Mouse (Mus musculus) megakaryocyte-erythroid progenitor cell, adult 5-6 weeks (primary cell): ENCODE results near the gene Trim30a. TPM values are rescaled to one million over a fixed set of nuclear protein-coding genes. Genes with fewer than 3 reads are reported as not detected.
"Not testable (repeated sequence)": the region's sequence is repeated elsewhere in the genome, so short reads cannot be mapped to it uniquely, and the experiment has no call there.

ENCODE experiments used
- ATAC-seq: replicated peaks from 2 replicates; pipeline ENCODE4 v1.8.0; 2016; ENCODE audit warnings: mild to moderate bottlenecking, inconsistent platforms; ENCODE audit not compliant: severe bottlenecking, poor library complexity, low FRiP score, low TSS enrichment
- total RNA-seq, 2 experiments: library from RNA; stranded (forward) in 1 of 2; stranded (reverse) in 1 of 2; fragments of 200-1000, 215-1000 nt in 1 of 2; fragments of >200 nt in 1 of 2; fragmentation: Nextera tagmentation in 1 of 2; gene quantifications; 2 replicates each; pipeline ENCODE4 v1.2.3; 2014 to 2017

Trim30a gene
- total RNA-seq (2014; fragmentation: Nextera tagmentation) (12.1 and 18.8 TPM in 2 replicates), total RNA-seq (2017) (16.0 and 17.6 TPM in 2 replicates)

DNA sequence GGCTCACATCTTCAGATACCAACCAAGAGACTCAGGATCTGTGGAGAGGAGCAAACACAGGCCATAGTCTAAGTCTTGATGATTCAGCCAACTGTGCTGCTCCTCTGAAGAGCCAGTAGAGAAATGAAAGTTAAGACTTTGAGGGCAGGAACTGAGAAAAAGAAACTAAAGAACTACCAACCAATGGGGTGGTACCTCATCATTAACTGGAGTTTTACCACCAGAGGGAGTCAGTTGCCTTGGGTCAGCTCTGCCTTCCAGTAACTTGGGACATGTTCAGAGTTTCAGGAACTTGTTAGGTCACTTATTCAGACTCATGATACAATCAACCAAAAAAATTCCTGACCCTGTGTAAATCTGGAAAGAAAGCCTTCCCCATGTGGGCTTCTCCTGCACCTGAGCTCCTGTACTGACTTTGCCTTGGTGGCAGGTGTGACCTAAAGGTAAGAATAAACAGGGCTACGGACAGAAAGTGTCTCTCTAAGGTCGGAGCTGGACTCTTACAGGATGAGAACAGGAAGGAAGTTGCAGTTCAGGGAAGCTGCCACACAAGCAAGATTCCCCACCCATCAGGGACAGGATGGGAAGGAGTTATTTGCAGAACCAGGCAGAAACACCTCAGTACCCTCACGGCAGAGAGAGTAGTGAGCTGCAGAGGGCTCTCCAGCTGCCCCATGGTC is at the start of gene Trim30a:
Gene Trim30a (minus strand): TSS at position 129 of the 680 bp plus-strand sequence.
- peak; percentile 99 for ATAC-seq

GRCm38 (mm10) chr7:104507421-104508065 is 42.5 kb upstream of the Trim30a start, which contains the start of gene Trim30d:
Gene Trim30d (minus strand): TSS chr7:104507849.
- peak; percentile 100 for ATAC-seq

DNA sequence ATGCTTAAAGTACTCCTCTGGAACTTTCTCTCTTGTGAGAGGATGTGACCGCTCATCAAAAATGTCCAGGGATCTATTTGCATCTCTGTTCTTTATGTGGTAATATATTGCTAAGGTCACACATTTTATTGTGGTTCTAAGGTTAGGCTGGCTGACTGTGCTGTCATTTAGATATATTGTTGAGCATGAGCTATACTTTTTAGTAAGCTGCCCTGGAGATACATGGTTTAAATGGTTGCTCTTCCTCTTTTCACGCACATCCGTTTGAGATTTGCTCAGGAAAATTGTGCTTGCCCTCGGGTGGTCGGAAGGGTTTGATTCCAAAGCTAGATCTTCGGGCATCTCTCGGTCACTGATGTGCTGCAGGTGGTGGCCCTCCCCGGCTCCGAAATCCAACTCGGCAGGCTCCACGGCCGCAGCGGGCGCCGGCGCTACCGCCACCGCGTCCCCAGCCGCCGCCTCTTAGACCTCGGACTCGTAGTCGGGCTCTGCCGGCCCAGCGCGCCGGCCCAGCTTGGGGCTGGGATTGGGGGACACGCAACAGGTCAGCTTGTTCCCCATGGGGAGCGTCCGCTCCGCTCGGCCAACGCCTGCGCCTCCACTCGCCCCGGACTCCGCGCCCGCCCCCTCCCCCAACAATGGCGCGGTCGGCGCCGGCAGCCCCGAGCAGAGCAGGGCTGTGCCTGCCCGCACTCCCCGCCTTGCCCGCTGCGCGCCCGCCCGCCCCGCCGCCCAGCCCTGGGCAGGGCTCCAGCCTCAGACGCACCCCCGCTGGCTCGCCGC is 36.8 kb upstream of the Trim30a start:
- 0 out of 2 replicates have a peak, but pooled peaks have one; percentile 22 for ATAC-seq

GRCm38 (mm10) chr7:104501186-104501585 is 36.2 kb upstream of the Trim30a start:
- ATAC-seq, result not testable (repeated sequence)

GRCm38 (mm10) chr7:104499464-104499863 is 34.5 kb upstream of the Trim30a start:
- not testable (repeated sequence) for ATAC-seq

GRCm38 (mm10) chr7:104445961-104446645 is 18.9 kb downstream of the Trim30a start:
- ATAC-seq, result peak; percentile 96

GRCm38 (mm10) chr7:104404460-104404950 is 60.5 kb downstream of the Trim30a start:
- no peak for ATAC-seq

DNA sequence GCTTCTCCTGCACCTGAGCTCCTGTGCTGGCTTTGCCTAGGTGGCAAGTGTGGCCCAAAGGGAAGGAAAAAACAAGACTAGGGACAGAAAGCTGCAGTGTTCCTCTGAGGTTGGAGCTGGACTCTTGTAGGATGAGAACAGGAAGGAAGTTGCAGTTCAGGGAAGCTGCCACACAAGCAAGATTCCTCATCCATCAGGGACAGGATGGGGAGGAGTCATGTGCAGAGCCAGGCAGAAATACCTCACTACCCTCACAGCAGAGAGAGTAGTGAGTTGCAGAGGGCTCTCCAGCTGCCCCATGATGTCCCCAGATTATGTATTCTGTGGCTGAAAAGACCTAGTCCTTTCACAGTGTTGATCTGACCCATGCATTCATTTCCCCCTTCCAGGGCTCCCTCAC is 63.9 kb downstream of the Trim30a start:
- ATAC-seq, result no peak

DNA sequence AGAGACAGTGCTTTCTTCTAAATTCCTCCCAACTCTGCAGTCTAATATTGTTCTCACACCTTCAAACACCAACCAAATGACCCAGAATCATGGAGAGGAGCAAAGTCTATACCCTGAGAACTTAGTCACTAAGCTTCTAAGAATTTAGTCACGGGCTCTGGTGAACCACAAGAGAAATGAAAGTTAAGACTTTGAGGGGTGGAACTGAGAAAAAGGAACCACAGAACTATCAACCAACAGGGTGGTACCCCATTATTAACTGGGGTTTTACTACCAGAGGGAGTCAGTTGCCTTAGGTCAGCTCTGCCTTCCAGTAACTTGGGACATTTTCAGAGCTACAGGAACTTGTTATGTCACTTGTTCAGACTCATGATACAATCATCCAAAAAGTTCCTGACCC is 64.3 kb downstream of the Trim30a start, which contains the start of gene Trim30c:
Gene Trim30c (minus strand): TSS at position 140 of the 400 bp plus-strand sequence.
- ATAC-seq, result no peak

DNA sequence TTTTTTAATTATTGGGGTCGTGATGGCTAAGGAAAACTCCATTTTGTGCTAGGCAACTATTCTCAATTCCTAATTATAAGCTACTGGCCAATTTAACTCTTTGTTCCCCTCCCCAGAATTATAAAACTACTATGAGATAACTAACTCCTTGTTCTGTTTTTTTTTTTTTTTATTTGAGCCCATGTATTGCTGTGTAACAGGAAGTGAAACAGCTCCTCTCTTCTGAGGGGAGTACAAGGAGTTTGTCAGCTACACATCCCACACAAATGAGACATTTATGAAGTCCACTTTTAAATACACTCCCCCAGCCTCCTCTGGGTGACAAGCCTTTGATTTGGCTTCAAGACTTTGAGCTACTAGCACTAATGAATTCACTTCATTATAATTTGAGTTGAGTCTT is 66.5 kb downstream of the Trim30a start:
- ATAC-seq, result no peak

GRCm38 (mm10) chr7:104369736-104370414 is 95.1 kb downstream of the Trim30a start, which contains the start of gene Trim30b:
Gene Trim30b (minus strand): TSS chr7:104369884.
- peak; percentile 83 for ATAC-seq

GRCm38 (mm10) chr7:104366339-104366738 is 98.7 kb downstream of the Trim30a start:
- ATAC-seq, result no peak

Other genes starting within 250 kb of the Trim30a start
- gene Trim6, start 246.4 kb downstream of the Trim30a start, total RNA-seq (2014; fragmentation: Nextera tagmentation), result 0.55 and 0.99 TPM in 2 replicates
- gene Trim6, start 246.4 kb downstream of the Trim30a start, total RNA-seq (2017), result 0.50 TPM in 1 of 2 replicates, not detected in the other
- gene Trim34a, start 220.7 kb downstream of the Trim30a start, total RNA-seq (2014; fragmentation: Nextera tagmentation), result 7.6 and 21.4 TPM in 2 replicates
- 10.9 and 21.9 TPM in 2 replicates for gene Trim34a, start 220.7 kb downstream of the Trim30a start, total RNA-seq (2017)
- 3.0 and 4.3 TPM in 2 replicates for gene Trim5, start 177.1 kb downstream of the Trim30a start, total RNA-seq (2014; fragmentation: Nextera tagmentation)
- gene Trim5, start 177.1 kb downstream of the Trim30a start, total RNA-seq (2017), result 2.8 and 4.8 TPM in 2 replicates
- 32.7 and 55.7 TPM in 2 replicates for gene Trim12a, start 149.7 kb downstream of the Trim30a start, total RNA-seq (2014; fragmentation: Nextera tagmentation)
- gene Trim12a, start 149.7 kb downstream of the Trim30a start, total RNA-seq (2017), result 52.1 and 54.5 TPM in 2 replicates
- gene Trim34b, start 135.7 kb downstream of the Trim30a start, total RNA-seq (2014; fragmentation: Nextera tagmentation), result not detected in 2 replicates
- not detected in 2 replicates for gene Trim34b, start 135.7 kb downstream of the Trim30a start, total RNA-seq (2017)
- 9.0 and 9.2 TPM in 2 replicates for gene Trim12c, start 111.8 kb downstream of the Trim30a start, total RNA-seq (2014; fragmentation: Nextera tagmentation)
- gene Trim12c, start 111.8 kb downstream of the Trim30a start, total RNA-seq (2017), result 13.4 and 22.0 TPM in 2 replicates
- gene Trim30b, start 95.3 kb downstream of the Trim30a start, total RNA-seq (2014; fragmentation: Nextera tagmentation), result 0.79 and 0.89 TPM in 2 replicates
- 0.23 TPM in 1 of 2 replicates, not detected in the other for gene Trim30b, start 95.3 kb downstream of the Trim30a start, total RNA-seq (2017)
- not detected in 2 replicates for gene Trim30c, start 64.4 kb downstream of the Trim30a start, total RNA-seq (2014; fragmentation: Nextera tagmentation)
- gene Trim30c, start 64.4 kb downstream of the Trim30a start, total RNA-seq (2017), result 0.95 TPM in 1 of 2 replicates, not detected in the other
- gene Trim30d, start 42.7 kb upstream of the Trim30a start, total RNA-seq (2014; fragmentation: Nextera tagmentation), result 3.2 and 9.3 TPM in 2 replicates
- gene Trim30d, start 42.7 kb upstream of the Trim30a start, total RNA-seq (2017), result 5.0 and 8.8 TPM in 2 replicates
- gene Olfr651, start 84.9 kb upstream of the Trim30a start, total RNA-seq (2014; fragmentation: Nextera tagmentation), result not detected in 2 replicates
- not detected in 2 replicates for gene Olfr651, start 84.9 kb upstream of the Trim30a start, total RNA-seq (2017)
- gene Olfr652, start 95.7 kb upstream of the Trim30a start, total RNA-seq (2014; fragmentation: Nextera tagmentation), result not detected in 2 replicates
- gene Olfr652, start 95.7 kb upstream of the Trim30a start, total RNA-seq (2017), result not detected in 2 replicates
- gene Olfr653, start 112.1 kb upstream of the Trim30a start, total RNA-seq (2014; fragmentation: Nextera tagmentation), result not detected in 2 replicates
- not detected in 2 replicates for gene Olfr653, start 112.1 kb upstream of the Trim30a start, total RNA-seq (2017)
- gene Olfr654, start 121.8 kb upstream of the Trim30a start, total RNA-seq (2014; fragmentation: Nextera tagmentation), result not detected in 2 replicates
- gene Olfr654, start 121.8 kb upstream of the Trim30a start, total RNA-seq (2017), result not detected in 2 replicates
- gene Olfr655, start 136.6 kb upstream of the Trim30a start, total RNA-seq (2014; fragmentation: Nextera tagmentation), result not detected in 2 replicates
- 1.8 TPM in 1 of 2 replicates, not detected in the other for gene Olfr655, start 136.6 kb upstream of the Trim30a start, total RNA-seq (2017)
- gene Olfr656, start 148.8 kb upstream of the Trim30a start, total RNA-seq (2014; fragmentation: Nextera tagmentation), result not detected in 2 replicates
- not detected in 2 replicates for gene Olfr656, start 148.8 kb upstream of the Trim30a start, total RNA-seq (2017)
- not detected in 2 replicates for gene Olfr657, start 159.6 kb upstream of the Trim30a start, total RNA-seq (2014; fragmentation: Nextera tagmentation)
- gene Olfr657, start 159.6 kb upstream of the Trim30a start, total RNA-seq (2017), result not detected in 2 replicates
- 0.67 TPM in 1 of 2 replicates, not detected in the other for gene Olfr658, start 182.1 kb upstream of the Trim30a start, total RNA-seq (2014; fragmentation: Nextera tagmentation)
- gene Olfr658, start 182.1 kb upstream of the Trim30a start, total RNA-seq (2017), result not detected in 2 replicates
- not detected in 2 replicates for gene Olfr659, start 201.6 kb upstream of the Trim30a start, total RNA-seq (2014; fragmentation: Nextera tagmentation)
- not detected in 2 replicates for gene Olfr659, start 201.6 kb upstream of the Trim30a start, total RNA-seq (2017)
- not detected in 2 replicates for gene Olfr661, start 221.3 kb upstream of the Trim30a start, total RNA-seq (2014; fragmentation: Nextera tagmentation)
- not detected in 2 replicates for gene Olfr661, start 221.3 kb upstream of the Trim30a start, total RNA-seq (2017)